Mouse (Mus musculus) NIH3T3 (cell line): Measurements from ENCODE around the gene Filip1l.

Experiments used
- DNase-seq: peaks from one replicate; pipeline ENCODE4 v3.0.0-alpha.2; 2012; ENCODE audit warnings: low read depth

Gene Filip1l

DNA sequence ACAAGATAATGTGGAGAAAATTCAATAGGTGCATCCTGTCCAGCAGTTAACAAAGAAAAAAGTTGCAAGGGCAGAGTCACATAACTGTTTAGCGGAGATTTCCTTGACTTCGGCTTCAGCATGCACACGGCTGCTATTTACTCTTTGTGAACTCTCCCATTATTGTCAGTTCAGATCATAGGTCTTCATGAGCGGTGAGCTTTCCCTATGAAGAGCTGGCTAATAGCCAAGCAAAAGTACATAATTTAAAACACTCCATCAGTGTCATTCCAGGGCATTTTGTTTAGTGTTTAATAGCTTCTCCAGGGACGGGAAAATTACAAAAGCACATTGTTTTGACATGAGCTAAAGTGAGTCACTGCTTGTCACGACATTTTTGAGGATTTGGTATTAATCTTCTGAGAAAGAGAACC, 179.2 kb downstream of the Filip1l start:
- peak; percentile 81 for DNase-seq

GRCm38 (mm10) chr16:57534365-57534764, 181.5 kb downstream of the Filip1l start:
- no peak for DNase-seq

GRCm38 (mm10) chr16:57534811-57535210, 181.9 kb downstream of the Filip1l start:
- no peak for DNase-seq

GRCm38 (mm10) chr16:57536511-57536910, 183.6 kb downstream of the Filip1l start:
- DNase-seq, result peak; percentile 87

DNA sequence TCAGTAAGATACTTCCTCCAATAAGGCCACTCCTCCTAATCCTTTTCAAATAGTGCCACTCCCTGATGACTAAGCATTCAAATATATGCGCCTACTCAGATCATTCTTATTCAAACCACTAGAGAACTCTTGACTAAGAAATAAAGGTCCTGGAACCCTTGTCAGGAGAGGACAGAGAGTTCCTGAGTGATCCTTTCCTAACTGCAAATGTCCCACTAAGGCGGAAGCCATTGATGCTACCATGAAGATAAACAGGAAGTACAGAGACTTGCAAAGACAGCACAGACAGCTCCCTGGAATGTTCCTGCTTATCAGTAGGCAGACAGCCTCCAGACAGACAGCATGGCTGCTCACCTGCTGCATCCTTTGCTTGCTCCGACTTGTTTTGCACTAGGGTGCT, 190.3 kb downstream of the Filip1l start:
- DNase-seq, result no peak

DNA sequence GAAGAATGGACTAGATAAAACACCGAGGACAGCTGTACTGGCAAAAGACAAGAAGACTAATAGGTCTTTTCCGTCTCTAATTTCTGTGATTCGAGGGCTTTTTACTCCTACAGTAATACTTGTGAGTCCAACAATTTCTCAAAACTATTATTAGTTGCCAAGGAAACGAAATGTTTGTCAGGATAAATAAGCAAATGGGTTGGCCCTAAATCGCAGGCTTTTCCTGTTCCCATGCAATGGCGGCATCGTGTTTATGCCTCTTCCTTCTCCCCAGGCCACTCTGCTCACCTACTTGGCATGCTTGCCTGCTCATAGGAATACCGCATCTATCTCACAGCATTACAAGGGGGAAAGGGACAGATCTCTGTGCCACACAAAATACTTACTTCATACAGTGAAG, 191.5 kb downstream of the Filip1l start:
- DNase-seq, result no peak

GRCm38 (mm10) chr16:57546355-57546754, 193.5 kb downstream of the Filip1l start:
- no peak for DNase-seq

DNA sequence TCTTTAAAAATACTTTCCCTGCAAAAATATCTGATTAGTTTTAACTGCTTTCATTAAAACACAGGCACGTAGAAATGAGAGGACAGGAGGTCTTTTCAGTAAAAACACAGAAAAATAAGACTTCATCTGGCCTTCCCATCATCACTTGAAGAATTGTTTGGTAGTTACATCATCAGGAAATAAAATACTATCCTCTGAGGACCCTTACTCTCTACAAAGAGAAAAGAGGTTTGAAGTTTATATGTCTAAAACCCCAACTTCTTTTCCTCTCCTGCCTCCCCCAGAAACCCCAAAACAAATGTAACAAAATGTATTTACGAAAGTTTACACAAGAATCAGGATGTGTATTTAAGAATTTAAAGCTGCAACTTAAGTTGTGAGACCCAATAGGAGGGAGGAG, 195.7 kb downstream of the Filip1l start:
- DNase-seq, result no peak

GRCm38 (mm10) chr16:57549061-57550037, 196.5 kb downstream of the Filip1l start:
- DNase-seq, result peak; percentile 90

GRCm38 (mm10) chr16:57550088-57550487, 197.2 kb downstream of the Filip1l start:
- peak; percentile 30 for DNase-seq

GRCm38 (mm10) chr16:57550817-57551216, 197.9 kb downstream of the Filip1l start:
- peak; percentile 27 for DNase-seq

- peak; percentile 61 for DNase-seq
Measured at GRCm38 (mm10) chr16:57551617-57552016, 198.7 kb downstream of the Filip1l start.

DNA sequence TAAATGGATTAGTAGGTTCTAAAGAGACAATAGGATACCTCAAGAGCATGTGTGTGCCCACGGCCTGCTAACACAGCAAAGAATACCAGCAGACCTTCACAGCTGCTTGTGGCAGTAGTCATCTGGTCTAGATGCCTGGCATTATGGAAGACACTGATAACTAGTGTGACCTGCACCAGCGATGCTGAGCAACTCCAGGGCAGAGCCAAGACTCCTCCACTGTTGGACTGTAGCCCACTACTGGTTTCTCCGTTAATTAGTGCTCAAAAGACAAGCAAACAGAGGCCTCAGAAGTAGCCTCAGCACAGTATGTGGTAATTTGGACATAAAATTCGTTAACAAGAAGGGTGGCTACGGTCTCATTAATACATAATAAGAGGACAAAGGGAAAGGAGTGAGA, 199.8 kb downstream of the Filip1l start:
- DNase-seq, result no peak

DNA sequence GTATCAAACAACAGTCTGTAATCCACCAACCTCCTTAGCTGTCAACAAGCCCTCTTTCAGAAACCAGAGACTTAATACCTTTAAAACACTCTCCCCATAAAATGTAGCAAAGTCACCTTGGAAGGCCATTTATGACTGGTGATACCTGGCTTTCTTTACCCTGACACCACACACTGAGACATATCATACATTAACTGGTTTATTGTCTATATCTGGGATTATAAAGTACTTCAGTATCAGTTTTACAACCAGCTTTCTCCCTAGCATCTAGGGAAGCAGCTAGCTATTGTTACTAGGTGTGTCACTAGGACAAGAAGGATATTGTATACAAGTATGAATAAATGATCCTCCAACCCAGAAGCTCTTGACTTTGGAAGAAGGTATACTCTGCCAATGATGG, 200.3 kb downstream of the Filip1l start:
- DNase-seq, result no peak

DNA sequence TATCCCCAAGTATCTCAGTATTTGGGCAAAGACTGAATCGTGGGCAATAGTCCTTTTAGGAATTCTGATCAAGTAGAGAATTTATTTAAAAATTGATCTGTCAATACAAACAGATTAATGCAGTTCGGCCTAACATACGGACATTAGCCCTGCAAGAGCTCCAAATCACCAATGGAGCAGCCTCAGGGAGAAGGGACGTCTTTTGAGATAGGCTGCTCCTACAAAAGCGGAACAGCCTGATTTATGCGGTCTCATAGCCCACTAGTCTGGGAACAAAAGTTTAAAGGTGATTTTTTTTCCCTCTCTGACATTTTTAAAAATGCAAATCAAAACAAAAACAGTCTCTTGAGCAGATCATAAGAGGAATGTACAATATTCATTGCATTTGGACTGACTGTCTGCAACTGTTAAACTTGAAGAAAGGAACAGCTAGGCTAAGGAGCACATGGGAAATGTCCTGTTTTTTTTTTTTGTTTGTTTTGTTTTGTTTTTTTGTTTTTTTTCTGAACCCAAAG, 202.1 kb downstream of the Filip1l start:
- DNase-seq, result no peak

- no peak for DNase-seq
Measured at GRCm38 (mm10) chr16:57555667-57556066, 202.8 kb downstream of the Filip1l start.

DNA sequence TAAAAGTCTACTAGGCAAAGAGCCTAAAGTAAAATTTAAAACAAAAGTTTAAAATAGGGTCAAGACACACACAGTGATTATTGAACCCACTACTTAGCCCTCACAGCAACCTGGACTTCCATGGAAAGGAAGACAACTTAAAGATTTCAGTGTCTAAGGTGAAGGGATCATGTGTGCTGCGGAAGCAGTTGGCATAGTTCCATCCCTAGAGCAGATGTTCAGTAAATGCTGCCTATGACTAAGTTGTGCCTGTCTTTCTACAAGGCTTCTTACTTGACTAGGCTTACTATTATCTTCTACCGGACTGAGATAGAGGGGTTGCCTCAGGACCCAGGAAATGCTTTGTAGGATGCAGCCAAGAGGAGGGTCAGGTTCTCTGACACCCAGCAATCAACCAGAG, 203.4 kb downstream of the Filip1l start:
- DNase-seq, result peak; percentile 57

DNA sequence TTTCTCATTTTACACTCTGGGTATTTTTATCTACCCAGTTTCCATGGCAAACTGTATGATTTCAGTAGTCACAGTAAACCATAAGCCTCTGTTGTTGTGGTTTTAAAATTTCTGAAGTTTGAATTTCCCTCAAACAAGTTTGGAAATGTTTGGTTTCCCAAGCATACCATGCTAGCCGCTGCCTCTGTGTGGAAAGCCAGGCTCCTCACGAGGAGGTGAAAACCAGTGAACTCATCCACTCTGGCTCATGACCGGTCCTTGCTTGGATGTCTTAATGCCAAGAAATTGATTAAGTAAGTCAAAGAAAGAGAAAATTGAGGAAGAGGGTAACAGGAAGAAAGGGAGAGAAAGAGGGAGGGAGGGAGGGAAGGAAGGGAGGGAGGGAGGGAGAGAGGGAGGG, 205.4 kb downstream of the Filip1l start:
- no peak for DNase-seq

GRCm38 (mm10) chr16:57560185-57560584, 207.3 kb downstream of the Filip1l start:
- no peak for DNase-seq

DNA sequence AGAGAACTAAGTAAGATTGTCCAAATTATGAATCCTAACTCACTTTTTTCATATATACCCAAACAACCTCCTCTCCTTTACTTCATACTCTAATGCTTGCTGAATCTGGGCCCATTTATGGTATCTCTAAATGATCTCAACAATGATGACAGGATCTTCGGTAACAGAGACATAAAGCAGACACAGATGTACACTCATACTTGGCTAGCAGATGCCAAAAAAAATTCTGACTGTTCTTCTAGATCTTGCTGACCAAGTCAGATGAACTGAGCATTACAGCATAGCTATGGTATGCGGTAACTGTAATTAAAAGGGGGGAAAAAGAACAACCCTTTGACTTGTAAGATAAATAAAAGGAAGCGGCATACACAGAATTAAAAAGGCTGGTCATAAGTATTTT, 210.6 kb downstream of the Filip1l start:
- DNase-seq, result peak; percentile 67

DNA sequence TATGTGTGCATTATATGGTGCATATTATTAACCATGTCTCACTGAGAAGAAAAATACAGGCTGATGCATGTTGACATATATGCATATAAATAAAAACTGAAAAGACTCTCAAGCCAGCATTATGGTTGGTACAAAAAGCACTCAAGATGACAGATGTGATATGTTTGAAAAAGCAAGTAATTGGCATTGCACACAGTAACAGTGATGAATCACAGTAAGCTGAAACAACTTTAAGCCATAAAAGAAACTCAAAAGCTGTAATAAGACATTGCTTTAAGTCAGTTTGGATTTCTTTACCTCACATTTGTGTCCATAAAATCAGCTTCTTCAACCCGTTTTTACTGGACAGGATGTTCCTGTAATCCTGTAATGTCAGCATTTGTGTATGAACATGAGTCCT, 211.9 kb downstream of the Filip1l start:
- DNase-seq, result peak; percentile 38

GRCm38 (mm10) chr16:57566215-57566614, 213.3 kb downstream of the Filip1l start:
- DNase-seq, result no peak

GRCm38 (mm10) chr16:57568648-57569404, 215.9 kb downstream of the Filip1l start:
- no peak for DNase-seq
